Mouse (Mus musculus): ENCODE measurements around the gene Wfikkn2. TPM values are rescaled to one million over a fixed set of nuclear protein-coding genes. Genes with fewer than 3 reads are reported as not detected.

Gene Wfikkn2
- total RNA-seq, 2 experiments from 2014 or later = 2.0 TPM

GRCm38 (mm10) chr11:94261585-94262370, 16.0 kb upstream of the Wfikkn2 start:
- no peak for DNase-seq

GRCm38 (mm10) chr11:94259814-94260213, 14.0 kb upstream of the Wfikkn2 start:
- no peak for DNase-seq

- peak; percentile 45 for DNase-seq
Observed at GRCm38 (mm10) chr11:94257987-94258386, 12.2 kb upstream of the Wfikkn2 start.

GRCm38 (mm10) chr11:94255733-94256132, 9.9 kb upstream of the Wfikkn2 start:
- DNase-seq = no peak

- DNase-seq = no peak
Observed at GRCm38 (mm10) chr11:94253691-94254090, 7.9 kb upstream of the Wfikkn2 start.

GRCm38 (mm10) chr11:94253156-94253555, 7.4 kb upstream of the Wfikkn2 start:
- DNase-seq = no peak

GRCm38 (mm10) chr11:94246789-94247061, 920 bp upstream of the Wfikkn2 start:
- DNase-seq = no peak

GRCm38 (mm10) chr11:94244385-94244784, 1.4 kb downstream of the Wfikkn2 start:
- no peak for DNase-seq

GRCm38 (mm10) chr11:94243422-94244180, 2.2 kb downstream of the Wfikkn2 start:
- no peak for DNase-seq

GRCm38 (mm10) chr11:94242760-94243421, 2.9 kb downstream of the Wfikkn2 start:
- peak; percentile 52 for DNase-seq

GRCm38 (mm10) chr11:94239706-94240105, 6.1 kb downstream of the Wfikkn2 start:
- no peak for DNase-seq

GRCm38 (mm10) chr11:94238786-94239185, 7.0 kb downstream of the Wfikkn2 start:
- no peak for DNase-seq

- DNase-seq = peak; percentile 76
Observed at GRCm38 (mm10) chr11:94236074-94236473, 9.7 kb downstream of the Wfikkn2 start.

- no peak for DNase-seq
Observed at GRCm38 (mm10) chr11:94234857-94235256, 10.9 kb downstream of the Wfikkn2 start.

- no peak for DNase-seq
Observed at GRCm38 (mm10) chr11:94234380-94234779, 11.4 kb downstream of the Wfikkn2 start.

- DNase-seq = peak; percentile 43
Observed at GRCm38 (mm10) chr11:94233405-94233804, 12.4 kb downstream of the Wfikkn2 start.

GRCm38 (mm10) chr11:94231821-94232552, 13.8 kb downstream of the Wfikkn2 start:
- DNase-seq = peak; percentile 64

- no peak for DNase-seq
Observed at GRCm38 (mm10) chr11:94230244-94230643, 15.6 kb downstream of the Wfikkn2 start.

- DNase-seq = peak; percentile 67
Observed at GRCm38 (mm10) chr11:94229207-94229960, 16.4 kb downstream of the Wfikkn2 start.

- DNase-seq = no peak
Observed at GRCm38 (mm10) chr11:94228416-94228815, 17.4 kb downstream of the Wfikkn2 start.

- DNase-seq = peak; percentile 66
Observed at GRCm38 (mm10) chr11:94225985-94226384, 19.8 kb downstream of the Wfikkn2 start.

- DNase-seq = no peak
Observed at GRCm38 (mm10) chr11:94223531-94223930, 22.3 kb downstream of the Wfikkn2 start.
